Mouse (Mus musculus) gastrocnemius, adult 8-10 months (tissue): Measurements from ENCODE around the gene Sec24a. TPM values are rescaled to one million over a fixed set of nuclear protein-coding genes. Genes with fewer than 3 reads are reported as not detected.

Experiments
- DNase-seq, 2 experiments: peaks; one replicate each; pipeline ENCODE4 v3.0.0; 2022; ENCODE audit warnings: low spot score in 2 of 2
- total RNA-seq, 4 experiments: library from RNA; stranded (reverse); gene quantifications; 2 replicates each; pipeline ENCODE4 v1.2.4; 2022

Gene Sec24a
- total RNA-seq, 4 experiments from 2014 or later: 34.7 to 51.4 (median 36.2) TPM

- no peak for DNase-seq
Measured at GRCm38 (mm10) chr11:51650261-51650660, 113.2 kb downstream of the Sec24a start.

- DNase-seq: no peak
Measured at GRCm38 (mm10) chr11:51649889-51650199, 113.6 kb downstream of the Sec24a start.

GRCm38 (mm10) chr11:51649111-51649888 lies 114.1 kb downstream of the Sec24a start:
- no peak for DNase-seq

- no peak for DNase-seq
Measured at GRCm38 (mm10) chr11:51648566-51648965, 114.9 kb downstream of the Sec24a start.

- no peak for DNase-seq
Measured at GRCm38 (mm10) chr11:51646751-51647667, 116.4 kb downstream of the Sec24a start.

GRCm38 (mm10) chr11:51646245-51646644 lies 117.2 kb downstream of the Sec24a start:
- no peak for DNase-seq

- no peak for DNase-seq
Measured at GRCm38 (mm10) chr11:51645293-51645692, 118.1 kb downstream of the Sec24a start.

GRCm38 (mm10) chr11:51644217-51644616 lies 119.2 kb downstream of the Sec24a start:
- no peak for DNase-seq

- no peak for DNase-seq
Measured at GRCm38 (mm10) chr11:51643761-51644160, 119.7 kb downstream of the Sec24a start.

- no peak for DNase-seq
Measured at GRCm38 (mm10) chr11:51643202-51643601, 120.2 kb downstream of the Sec24a start.

Other genes with a start within 250 kb of the Sec24a start
- 10 to 100 TPM in 3 of 4 experiments, 1 to 10 TPM in 1; 9.4 to 13.5 (median 12.8) TPM for gene Phykpl, start 178.9 kb downstream of the Sec24a start, total RNA-seq
- 100 to 1,000 TPM in 2 of 4 experiments, 10 to 100 TPM in 2; 91.0 to 116 (median 101) TPM for gene Hnrnpab, start 156.8 kb downstream of the Sec24a start, total RNA-seq
- gene Nhp2, start 143.9 kb downstream of the Sec24a start, total RNA-seq: 10 to 100 TPM; 23.0 to 28.1 (median 25.8) TPM
- gene Rmnd5b, start 127.7 kb downstream of the Sec24a start, total RNA-seq: 10 to 100 TPM; 10.5 to 13.0 (median 12.3) TPM
- gene N4bp3, start 112.8 kb downstream of the Sec24a start, total RNA-seq: 1 to 10 TPM; 2.0 to 3.1 (median 2.5) TPM
- under 1 TPM in 3 of 4 experiments, not detected in 1; 0.15 to 0.19 (median 0.19) TPM for gene D930048N14Rik, start 112.7 kb downstream of the Sec24a start, total RNA-seq
- 10 to 100 TPM; 45.1 to 53.9 (median 49.0) TPM for gene 0610009B22Rik, start 74.8 kb downstream of the Sec24a start, total RNA-seq
- gene Sar1b, start 53 bp upstream of the Sec24a start, total RNA-seq: 100 to 1,000 TPM; 497 to 597 (median 580) TPM
- 10 to 100 TPM in 1 of 4 experiments, 1 to 10 TPM in 3; 4.4 to 10.0 (median 9.1) TPM for gene Jade2, start 94.0 kb upstream of the Sec24a start, total RNA-seq
- 10 to 100 TPM; 26.1 to 41.4 (median 30.0) TPM for gene Cdkn2aipnl, start 204.0 kb upstream of the Sec24a start, total RNA-seq
- 100 to 1,000 TPM; 518 to 669 (median 555) TPM for gene Ube2b, start 237.1 kb upstream of the Sec24a start, total RNA-seq
- gene Cdkl3, start 240.6 kb upstream of the Sec24a start, total RNA-seq: 1 to 10 TPM; 2.6 to 5.9 (median 3.0) TPM